17 mouse cellular contexts compared by ENCODE assay signal in the genomic region with DNA sequence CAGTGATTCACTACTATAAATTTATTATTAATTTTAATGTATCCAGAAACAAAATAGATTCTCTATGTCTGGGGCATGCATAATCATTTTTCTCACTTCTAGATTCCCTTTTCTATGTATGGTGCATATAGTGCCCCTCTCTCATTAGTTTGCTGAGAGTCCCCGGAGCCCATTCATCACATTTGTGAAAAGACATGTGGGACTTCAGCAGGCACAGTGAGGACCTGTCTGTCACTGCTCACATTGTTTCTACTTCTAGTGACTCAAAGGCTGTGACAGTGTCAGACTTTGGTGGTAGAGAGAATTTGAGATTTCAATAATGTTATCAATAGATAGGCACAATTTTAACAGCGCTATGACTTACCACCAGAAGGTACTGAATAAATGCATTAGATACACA.
DNase-seq lines count a peak whose midpoint lies in the region; ATAC-seq and TF ChIP-seq lines count a peak whose summit lies in the region.
"Had no signal": no experiment of that assay in that cellular context is flagged by ENCODE, and none has a peak within 500 bp of the region (broad histone marks: within the 10 kb centered on the region; RNA-seq: fewer than 3 reads in every experiment).

No protein-coding gene starts in this region.

- H3K4me3 ChIP-seq in forebrain, embryonic 14.5 days (ENCODE audit: low read depth, low read length) = no peak overlapping the region
- no peak overlapping the region for H3K4me3 ChIP-seq in forebrain, embryonic 12.5 days (replicated peaks)
- H3K4me3 ChIP-seq in forebrain, postnatal 0 days (ENCODE audit: low read depth, low read length) = no peak overlapping the region
- no peak overlapping the region for H3K4me3 ChIP-seq in forebrain, embryonic 11.5 days (ENCODE audit: low read depth, low read length)
- H3K4me3 ChIP-seq in midbrain, embryonic 16.5 days (ENCODE audit: low read depth, low read length) = no peak overlapping the region
- H3K4me3 ChIP-seq in midbrain, embryonic 10.5 days = no peak overlapping the region
- H3K4me3 ChIP-seq: embryonic facial prominence, embryonic 10.5 days; embryonic facial prominence, embryonic 12.5 days had no signal

- TF ChIP-seq CTCF in forebrain, postnatal 0 days (IDR thresholded peaks at IDR 0.05; ENCODE audit: low read depth) = no peak

- peak; percentile 3 for DNase-seq in forebrain, embryonic 14.5 days (ENCODE audit: low spot score)
- DNase-seq in forebrain, postnatal 0 days = no peak
- DNase-seq in forebrain, embryonic 11.5 days (ENCODE audit: low spot score) = no peak
- no peak for DNase-seq in midbrain, embryonic 10.5 days (ENCODE audit: low spot score)
- DNase-seq in urinary bladder, postnatal 36 days (ENCODE audit: low spot score in 2 of 2) = no peak
- DNase-seq: adrenal gland, adult 2 months; adrenal gland, postnatal 10 days; adrenal gland, postnatal 25 days; cerebellum, adult 11-12 months; cerebellum, adult 2 months; cerebellum, adult 9-10 months; cerebellum, postnatal 10 days; cerebellum, postnatal 25 days had no signal

- H3K27me3 ChIP-seq in forebrain, embryonic 14.5 days (replicated peaks; ENCODE audit: control insufficient read depth, insufficient read depth, low read length) = no peaks in the 10 kb centered on the region
- no peaks in the 10 kb centered on the region for H3K27me3 ChIP-seq in forebrain, embryonic 12.5 days
- H3K27me3 ChIP-seq in forebrain, postnatal 0 days (ENCODE audit: insufficient read depth, low read length) = no peaks in the 10 kb centered on the region
- H3K27me3 ChIP-seq in forebrain, embryonic 11.5 days (ENCODE audit: control insufficient read depth, insufficient read depth, low read length) = no peaks in the 10 kb centered on the region
- H3K27me3 ChIP-seq in midbrain, embryonic 16.5 days (ENCODE audit: control insufficient read depth, insufficient read depth, low read depth, low read length) = no peaks in the 10 kb centered on the region
- no peaks in the 10 kb centered on the region for H3K27me3 ChIP-seq in midbrain, embryonic 10.5 days (ENCODE audit: low read depth, poor library complexity, severe bottlenecking)
- H3K27me3 ChIP-seq: embryonic facial prominence, embryonic 12.5 days had no signal

- no peaks in the 10 kb centered on the region for H3K9me3 ChIP-seq in forebrain, embryonic 14.5 days (replicated peaks; ENCODE audit: control insufficient read depth, low read length)
- H3K9me3 ChIP-seq in forebrain, embryonic 12.5 days = no peaks in the 10 kb centered on the region
- H3K9me3 ChIP-seq in forebrain, postnatal 0 days (ENCODE audit: low read length) = no peaks in the 10 kb centered on the region
- H3K9me3 ChIP-seq in forebrain, embryonic 11.5 days (ENCODE audit: control insufficient read depth, low read length) = no peaks in the 10 kb centered on the region
- H3K9me3 ChIP-seq in midbrain, embryonic 16.5 days (replicated peaks; ENCODE audit: control insufficient read depth, low read length, poor library complexity, severe bottlenecking) = no peaks in the 10 kb centered on the region
- H3K9me3 ChIP-seq in midbrain, embryonic 10.5 days (replicated peaks) = no peaks in the 10 kb centered on the region; the same call in 1 of the 2 replicates

- 78% methylated on average over 2 of the region's 2 CpGs for WGBS in forebrain, embryonic 14.5 days
- 82% methylated on average over 2 of the region's 2 CpGs for WGBS in forebrain, embryonic 12.5 days
- WGBS in forebrain, postnatal 0 days = 59% methylated on average over 2 of the region's 2 CpGs
- WGBS in forebrain, embryonic 11.5 days = 81% methylated on average over 2 of the region's 2 CpGs
- WGBS in midbrain, embryonic 16.5 days = 71% methylated on average over 2 of the region's 2 CpGs
- 85% methylated on average over 2 of the region's 2 CpGs for WGBS in midbrain, embryonic 10.5 days

- no peaks in the 10 kb centered on the region for H3K4me1 ChIP-seq in forebrain, embryonic 14.5 days (ENCODE audit: control insufficient read depth, insufficient read depth, low read length)
- H3K4me1 ChIP-seq in forebrain, embryonic 12.5 days = no peaks in the 10 kb centered on the region
- no peaks in the 10 kb centered on the region for H3K4me1 ChIP-seq in forebrain, postnatal 0 days (ENCODE audit: insufficient read depth)
- H3K4me1 ChIP-seq in forebrain, embryonic 11.5 days (replicated peaks; ENCODE audit: control insufficient read depth, insufficient read depth, low read length) = no peaks in the 10 kb centered on the region
- H3K4me1 ChIP-seq in midbrain, embryonic 16.5 days (ENCODE audit: control insufficient read depth, insufficient read depth, low read length) = no peaks in the 10 kb centered on the region
- H3K4me1 ChIP-seq in midbrain, embryonic 10.5 days = no peaks in the 10 kb centered on the region
- H3K4me1 ChIP-seq: embryonic facial prominence, embryonic 10.5 days; embryonic facial prominence, embryonic 12.5 days had no signal

- no peak overlapping the region for H3K27ac ChIP-seq in forebrain, embryonic 14.5 days (ENCODE audit: low read depth, low read length)
- no peak overlapping the region for H3K27ac ChIP-seq in forebrain, embryonic 12.5 days
- H3K27ac ChIP-seq in forebrain, postnatal 0 days (ENCODE audit: low read depth, low read length) = no peak overlapping the region
- no peak overlapping the region for H3K27ac ChIP-seq in forebrain, embryonic 11.5 days (ENCODE audit: low read depth, low read length)
- H3K27ac ChIP-seq in midbrain, embryonic 16.5 days (ENCODE audit: low read length) = no peak overlapping the region
- H3K27ac ChIP-seq in midbrain, embryonic 10.5 days (replicated peaks) = no peak overlapping the region
- H3K27ac ChIP-seq: embryonic facial prominence, embryonic 10.5 days; embryonic facial prominence, embryonic 12.5 days had no signal

- H3K9ac ChIP-seq in forebrain, embryonic 14.5 days (ENCODE audit: low read length) = no peak overlapping the region
- H3K9ac ChIP-seq in forebrain, embryonic 12.5 days = no peak overlapping the region
- H3K9ac ChIP-seq in forebrain, postnatal 0 days = no peak overlapping the region
- H3K9ac ChIP-seq in forebrain, embryonic 11.5 days (ENCODE audit: low read length) = no peak overlapping the region
- no peak overlapping the region for H3K9ac ChIP-seq in midbrain, embryonic 16.5 days (ENCODE audit: low read depth, low read length)
- H3K9ac ChIP-seq: embryonic facial prominence, embryonic 12.5 days had no signal

- H3K4me2 ChIP-seq in forebrain, embryonic 14.5 days (ENCODE audit: low read length) = no peak overlapping the region
- H3K4me2 ChIP-seq in forebrain, embryonic 12.5 days = no peak overlapping the region
- no peak overlapping the region for H3K4me2 ChIP-seq in forebrain, postnatal 0 days (ENCODE audit: low read depth)
- H3K4me2 ChIP-seq in forebrain, embryonic 11.5 days (ENCODE audit: low read depth, low read length, severe bottlenecking) = no peak overlapping the region
- H3K4me2 ChIP-seq in midbrain, embryonic 16.5 days (ENCODE audit: low read length) = no peak overlapping the region
- H3K4me2 ChIP-seq: embryonic facial prominence, embryonic 12.5 days had no signal

- no peaks in the 10 kb centered on the region for H3K36me3 ChIP-seq in forebrain, embryonic 14.5 days (ENCODE audit: control insufficient read depth, insufficient read depth, low read length)
- H3K36me3 ChIP-seq in forebrain, embryonic 12.5 days (replicated peaks) = no peaks in the 10 kb centered on the region
- H3K36me3 ChIP-seq in forebrain, postnatal 0 days (ENCODE audit: insufficient read depth) = no peaks in the 10 kb centered on the region
- no peaks in the 10 kb centered on the region for H3K36me3 ChIP-seq in forebrain, embryonic 11.5 days (ENCODE audit: control insufficient read depth, insufficient read depth, low read length)
- no peaks in the 10 kb centered on the region for H3K36me3 ChIP-seq in midbrain, embryonic 16.5 days (ENCODE audit: control insufficient read depth, insufficient read depth, low read length)
- no peaks in the 10 kb centered on the region for H3K36me3 ChIP-seq in midbrain, embryonic 10.5 days
- H3K36me3 ChIP-seq: embryonic facial prominence, embryonic 10.5 days; embryonic facial prominence, embryonic 12.5 days had no signal

- no peak for ATAC-seq in forebrain, embryonic 14.5 days
- ATAC-seq in forebrain, embryonic 12.5 days (ENCODE audit: low FRiP score) = no peak
- ATAC-seq in forebrain, postnatal 0 days = 0 out of 2 replicates have a peak, but pooled peaks have one; percentile 14
- ATAC-seq in forebrain, embryonic 11.5 days (replicated peaks; ENCODE audit: low FRiP score) = no peak; the same call in 1 of the 2 replicates
- peak; percentile 36; the same call in 1 of the 2 replicates for ATAC-seq in midbrain, embryonic 16.5 days

Comparison
In these comparisons a context has a peak if more than half of its experiments do, and no peak if none do; other contexts are left out.
1. ATAC-seq: peak in forebrain, postnatal 0 days (single experiment) and midbrain, embryonic 16.5 days (single experiment); none in forebrain, embryonic 14.5 days (single experiment), forebrain, embryonic 12.5 days (single experiment) and forebrain, embryonic 11.5 days (single experiment).